Mouse (Mus musculus): ENCODE results near the gene Skap2. TPM values are rescaled to one million over a fixed set of nuclear protein-coding genes. Genes with fewer than 3 reads are reported as not detected.

The Skap2 gene
- polyA plus RNA-seq, 1 experiment from 2014 or later, result 36.9 TPM

DNA sequence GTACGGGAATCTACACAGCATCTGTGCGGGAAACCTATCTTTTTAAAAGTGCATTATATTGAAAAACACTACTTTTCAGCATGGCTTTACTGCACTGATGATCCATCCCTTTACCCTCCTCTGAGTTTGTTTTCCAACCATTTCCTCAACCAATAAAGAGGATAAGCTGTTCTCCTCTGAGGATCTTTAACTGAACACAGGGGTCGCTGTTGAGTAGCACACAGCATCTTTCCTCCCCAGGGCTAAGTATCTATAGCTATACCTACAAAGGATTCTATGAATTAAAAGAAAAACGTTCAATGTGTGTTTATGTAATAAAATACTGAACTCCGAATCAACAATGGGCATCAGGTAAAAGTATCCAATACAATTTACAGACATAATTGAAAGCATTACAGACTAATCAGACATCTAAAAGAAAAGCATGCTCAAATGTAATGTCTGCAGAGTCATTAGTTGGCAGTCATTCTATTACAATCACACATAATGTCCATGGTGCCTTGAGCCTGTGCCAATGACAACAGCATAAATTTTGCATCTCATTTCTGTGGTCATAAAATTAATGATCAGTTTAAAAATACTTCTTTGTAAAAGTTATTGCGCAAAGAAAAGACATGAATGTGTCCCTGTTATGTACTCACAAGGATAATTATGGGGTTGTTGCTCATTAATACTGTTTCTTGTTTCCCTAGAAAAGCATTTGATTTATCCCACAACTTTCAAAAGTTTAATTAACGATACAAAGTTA, 13.8 kb downstream of the Skap2 start:
- 55% methylated on average over 7 of the region's 7 CpGs for WGBS
- Histone ChIP-seq H3K27ac (ENCODE audit: low read depth) (no peak overlapping the region), H3K4me1 (replicated peaks; ENCODE audit: control insufficient read depth, insufficient read depth, low read length) (no peaks in the 10 kb centered on the region), H3K4me2 (ENCODE audit: low read length) (no peak overlapping the region), H3K4me3 (ENCODE audit: low read depth, low read length) (no peak overlapping the region), H3K27me3 (replicated peaks; ENCODE audit: control insufficient read depth, insufficient read depth, low read length) (no peaks in the 10 kb centered on the region), H3K36me3 (ENCODE audit: control insufficient read depth, insufficient read depth, low read length) (no peaks in the 10 kb centered on the region), H3K9ac (ENCODE audit: low read length) (no peak overlapping the region), H3K9me3 (ENCODE audit: control insufficient read depth, low read length) (no peaks in the 10 kb centered on the region)
- no peak for ATAC-seq (replicated peaks; ENCODE audit: low FRiP score, low TSS enrichment, low read depth)
- DNase-seq (ENCODE audit: low spot score), result no peak

DNA sequence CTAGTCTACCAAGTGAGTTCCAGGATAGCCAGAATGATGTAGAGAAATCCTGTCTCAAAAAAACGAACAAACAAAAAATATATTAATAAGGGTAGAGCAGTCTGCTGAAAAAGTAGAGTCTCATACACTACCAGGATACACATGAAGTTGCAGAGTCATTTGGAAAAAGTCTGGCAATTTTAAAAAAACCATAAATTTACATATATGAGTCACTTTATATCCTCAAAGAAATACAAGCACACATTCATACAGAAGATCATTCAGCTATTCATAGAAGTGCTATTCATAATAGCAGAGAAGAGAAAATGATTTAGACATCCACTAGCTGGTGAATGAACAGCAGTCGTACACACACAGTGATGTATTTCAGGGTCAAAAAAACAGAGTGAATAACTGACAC, 24.4 kb downstream of the Skap2 start:
- Histone ChIP-seq H3K9ac (ENCODE audit: low read length) (no peak overlapping the region), H3K36me3 (ENCODE audit: control insufficient read depth, insufficient read depth, low read length) (no peaks in the 10 kb centered on the region), H3K4me3 (ENCODE audit: low read depth, low read length) (no peak overlapping the region), H3K4me1 (replicated peaks; ENCODE audit: control insufficient read depth, insufficient read depth, low read length) (peaks cover 2% of the 10 kb centered on the region; the same call in 1 of the 2 replicates), H3K27me3 (replicated peaks; ENCODE audit: control insufficient read depth, insufficient read depth, low read length) (no peaks in the 10 kb centered on the region), H3K27ac (ENCODE audit: low read depth) (no peak overlapping the region), H3K9me3 (ENCODE audit: control insufficient read depth, low read length) (no peaks in the 10 kb centered on the region), H3K4me2 (ENCODE audit: low read length) (no peak overlapping the region)
- DNase-seq (ENCODE audit: low spot score) (no peak), ATAC-seq (replicated peaks; ENCODE audit: low FRiP score, low TSS enrichment, low read depth) (no peak)
- WGBS, result 86% methylated on average over 2 of the region's 2 CpGs

DNA sequence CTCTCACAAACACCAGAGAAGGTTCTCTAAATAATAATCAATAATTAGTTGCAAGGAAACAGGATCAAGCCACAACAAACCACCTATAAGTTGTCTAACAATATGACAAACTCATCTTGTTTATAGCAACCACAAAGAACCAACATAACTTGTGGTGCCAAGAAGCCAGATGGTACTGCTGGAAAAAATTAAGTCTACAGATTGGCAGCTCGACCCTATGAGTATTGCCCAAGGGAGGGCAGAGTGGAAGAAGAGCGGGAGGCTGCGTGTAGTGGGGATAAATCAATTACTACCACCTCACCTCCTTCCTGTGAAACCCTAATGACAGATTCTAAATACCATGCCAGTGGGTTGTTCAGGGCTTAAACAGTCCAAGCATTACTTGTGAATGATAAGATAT, 34.7 kb downstream of the Skap2 start:
- Histone ChIP-seq H3K9me3 (ENCODE audit: control insufficient read depth, low read length) (no peaks in the 10 kb centered on the region), H3K27me3 (replicated peaks; ENCODE audit: control insufficient read depth, insufficient read depth, low read length) (no peaks in the 10 kb centered on the region), H3K4me3 (ENCODE audit: low read depth, low read length) (no peak overlapping the region), H3K4me2 (ENCODE audit: low read length) (no peak overlapping the region), H3K27ac (ENCODE audit: low read depth) (no peak overlapping the region), H3K36me3 (ENCODE audit: control insufficient read depth, insufficient read depth, low read length) (no peaks in the 10 kb centered on the region), H3K4me1 (replicated peaks; ENCODE audit: control insufficient read depth, insufficient read depth, low read length) (peaks cover 4% of the 10 kb centered on the region; the same call in 1 of the 2 replicates), H3K9ac (ENCODE audit: low read length) (no peak overlapping the region)
- ATAC-seq (replicated peaks; ENCODE audit: low FRiP score, low TSS enrichment, low read depth) (no peak), DNase-seq (ENCODE audit: low spot score) (no peak)
- 68% methylated on average over 3 of the region's 3 CpGs for WGBS

DNA sequence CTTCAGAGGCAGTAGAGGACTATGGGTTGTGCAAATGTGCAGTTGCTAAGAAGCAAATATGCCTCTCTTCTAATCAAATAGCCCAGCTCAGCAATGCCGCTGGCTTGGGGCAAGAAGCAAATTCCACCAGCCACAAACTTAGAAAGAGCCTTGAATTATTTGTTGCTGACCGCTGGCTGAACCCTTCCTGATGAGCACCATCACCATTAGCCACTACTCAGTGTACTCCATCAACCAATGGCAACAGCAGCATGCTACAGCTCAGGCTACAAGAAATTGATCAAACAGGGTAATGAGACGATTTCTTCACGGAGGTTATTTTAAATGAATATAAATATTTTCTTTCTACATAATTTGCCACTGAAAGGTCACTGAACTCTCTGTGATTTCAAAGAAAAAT, 36.6 kb downstream of the Skap2 start:
- H3K4me2 ChIP-seq (ENCODE audit: low read length), result no peak overlapping the region
- H3K4me1 ChIP-seq (replicated peaks; ENCODE audit: control insufficient read depth, insufficient read depth, low read length), result peaks cover 4% of the 10 kb centered on the region; the same call in 1 of the 2 replicates
- DNase-seq (ENCODE audit: low spot score) (no peak), ATAC-seq (replicated peaks; ENCODE audit: low FRiP score, low TSS enrichment, low read depth) (0 out of 2 replicates have a peak, but pooled peaks have one; percentile 43)
- no peaks in the 10 kb centered on the region for H3K9me3 ChIP-seq (ENCODE audit: control insufficient read depth, low read length)
- no peak overlapping the region for H3K9ac ChIP-seq (ENCODE audit: low read length)
- WGBS, result 26% methylated on average over 4 of the region's 4 CpGs
- no peak overlapping the region for H3K27ac ChIP-seq (ENCODE audit: low read depth)
- H3K36me3 ChIP-seq (ENCODE audit: control insufficient read depth, insufficient read depth, low read length), result no peaks in the 10 kb centered on the region
- no peaks in the 10 kb centered on the region for H3K27me3 ChIP-seq (replicated peaks; ENCODE audit: control insufficient read depth, insufficient read depth, low read length)
- H3K4me3 ChIP-seq (ENCODE audit: low read depth, low read length), result no peak overlapping the region

DNA sequence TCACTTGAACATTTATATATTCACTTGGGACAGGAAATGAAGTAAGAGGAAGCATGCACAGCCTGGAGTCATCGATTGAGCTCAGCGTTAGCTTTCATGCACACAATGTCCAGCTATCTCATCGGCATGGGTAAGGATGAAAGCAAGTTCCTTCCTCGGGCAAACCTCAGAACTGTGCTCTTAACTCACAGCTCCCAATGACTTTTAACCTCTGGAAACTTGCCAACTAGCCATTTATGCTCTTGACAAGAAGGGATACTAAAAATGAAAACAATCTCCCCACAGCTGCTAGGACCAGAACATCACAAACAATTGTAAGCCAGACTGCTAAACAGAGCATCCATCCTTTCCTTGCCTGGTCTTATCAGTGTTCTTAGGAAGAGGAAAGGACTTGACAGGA, 53.4 kb downstream of the Skap2 start:
- no peaks in the 10 kb centered on the region for H3K9me3 ChIP-seq (ENCODE audit: control insufficient read depth, low read length)
- no peak for DNase-seq (ENCODE audit: low spot score)
- H3K27ac ChIP-seq (ENCODE audit: low read depth), result no peak overlapping the region
- no peak overlapping the region for H3K9ac ChIP-seq (ENCODE audit: low read length)
- no peaks in the 10 kb centered on the region for H3K36me3 ChIP-seq (ENCODE audit: control insufficient read depth, insufficient read depth, low read length)
- 31% methylated on average over 4 of the region's 4 CpGs for WGBS
- H3K4me2 ChIP-seq (ENCODE audit: low read length), result no peak overlapping the region
- H3K4me3 ChIP-seq (ENCODE audit: low read depth, low read length), result no peak overlapping the region
- no peaks in the 10 kb centered on the region for H3K27me3 ChIP-seq (replicated peaks; ENCODE audit: control insufficient read depth, insufficient read depth, low read length)
- no peaks in the 10 kb centered on the region; the same call in 1 of the 2 replicates for H3K4me1 ChIP-seq (replicated peaks; ENCODE audit: control insufficient read depth, insufficient read depth, low read length)
- no peak for ATAC-seq (replicated peaks; ENCODE audit: low FRiP score, low TSS enrichment, low read depth)

DNA sequence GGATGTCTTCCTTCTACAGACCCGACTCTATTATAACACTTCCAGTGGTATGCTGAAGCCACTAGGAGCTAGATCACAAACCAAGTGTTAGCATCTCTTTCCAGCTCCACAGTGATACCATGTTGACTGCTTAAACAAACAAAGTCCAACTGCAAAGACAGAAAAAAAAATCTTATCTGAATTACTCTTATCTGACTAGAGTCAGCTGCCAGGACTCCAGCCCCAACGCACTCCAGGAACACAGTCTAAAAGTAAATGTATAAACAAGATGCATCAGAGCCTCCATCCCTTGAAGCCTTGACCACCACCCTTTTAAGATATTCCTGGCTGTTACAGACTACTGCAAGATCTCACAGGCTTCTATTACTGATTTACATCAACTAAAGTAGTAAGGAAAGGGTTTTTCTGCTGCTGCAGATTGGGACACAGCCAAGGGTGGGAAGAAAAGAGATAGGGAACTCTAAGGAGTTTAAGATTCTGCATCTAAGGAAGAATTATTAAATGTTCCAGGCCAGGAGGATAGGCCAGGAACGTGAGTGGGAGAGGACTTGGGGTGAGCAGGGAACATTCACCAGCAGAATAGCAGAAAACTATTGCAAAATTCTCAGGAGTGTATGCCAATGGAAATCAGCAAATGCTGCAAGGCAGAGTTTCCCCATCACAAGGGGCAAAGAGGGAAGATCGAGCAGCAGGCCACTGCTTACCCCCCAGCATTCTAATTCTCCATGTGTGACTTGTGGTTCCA, 56.1 kb downstream of the Skap2 start:
- H3K27ac ChIP-seq (ENCODE audit: low read depth), result no peak overlapping the region
- no peak for ATAC-seq (replicated peaks; ENCODE audit: low FRiP score, low TSS enrichment, low read depth)
- H3K4me3 ChIP-seq (ENCODE audit: low read depth, low read length), result no peak overlapping the region
- H3K27me3 ChIP-seq (replicated peaks; ENCODE audit: control insufficient read depth, insufficient read depth, low read length), result no peaks in the 10 kb centered on the region
- no peaks in the 10 kb centered on the region for H3K9me3 ChIP-seq (ENCODE audit: control insufficient read depth, low read length)
- no peak overlapping the region for H3K9ac ChIP-seq (ENCODE audit: low read length)
- no peak overlapping the region for H3K4me2 ChIP-seq (ENCODE audit: low read length)
- no peaks in the 10 kb centered on the region; the same call in 1 of the 2 replicates for H3K4me1 ChIP-seq (replicated peaks; ENCODE audit: control insufficient read depth, insufficient read depth, low read length)
- no peak for DNase-seq (ENCODE audit: low spot score)
- H3K36me3 ChIP-seq (ENCODE audit: control insufficient read depth, insufficient read depth, low read length), result no peaks in the 10 kb centered on the region
- WGBS, result 45% methylated on average over 4 of the region's 4 CpGs

GRCm38 (mm10) chr6:51947661-51948060, 64.7 kb downstream of the Skap2 start:
- Histone ChIP-seq H3K36me3 (ENCODE audit: control insufficient read depth, insufficient read depth, low read length) (no peaks in the 10 kb centered on the region), H3K4me2 (ENCODE audit: low read length) (no peak overlapping the region), H3K27ac (ENCODE audit: low read depth) (no peak overlapping the region), H3K4me1 (replicated peaks; ENCODE audit: control insufficient read depth, insufficient read depth, low read length) (no peaks in the 10 kb centered on the region; the same call in 1 of the 2 replicates), H3K27me3 (replicated peaks; ENCODE audit: control insufficient read depth, insufficient read depth, low read length) (no peaks in the 10 kb centered on the region), H3K9me3 (ENCODE audit: control insufficient read depth, low read length) (no peaks in the 10 kb centered on the region), H3K9ac (ENCODE audit: low read length) (no peak overlapping the region), H3K4me3 (ENCODE audit: low read depth, low read length) (no peak overlapping the region)
- ATAC-seq (replicated peaks; ENCODE audit: low FRiP score, low TSS enrichment, low read depth) (no peak), DNase-seq (ENCODE audit: low spot score) (no peak)

GRCm38 (mm10) chr6:51944916-51945315, 67.4 kb downstream of the Skap2 start:
- H3K9ac ChIP-seq (ENCODE audit: low read length), result no peak overlapping the region
- DNase-seq (ENCODE audit: low spot score) (no peak), ATAC-seq (replicated peaks; ENCODE audit: low FRiP score, low TSS enrichment, low read depth) (no peak)
- no peak overlapping the region for H3K4me2 ChIP-seq (ENCODE audit: low read length)
- H3K4me1 ChIP-seq (replicated peaks; ENCODE audit: control insufficient read depth, insufficient read depth, low read length), result no peaks in the 10 kb centered on the region; the same call in 1 of the 2 replicates
- no peaks in the 10 kb centered on the region for H3K27me3 ChIP-seq (replicated peaks; ENCODE audit: control insufficient read depth, insufficient read depth, low read length)
- no peak overlapping the region for H3K27ac ChIP-seq (ENCODE audit: low read depth)
- no peak overlapping the region for H3K4me3 ChIP-seq (ENCODE audit: low read depth, low read length)
- H3K9me3 ChIP-seq (ENCODE audit: control insufficient read depth, low read length), result no peaks in the 10 kb centered on the region
- WGBS, result 71% methylated on average over 2 of the region's 2 CpGs
- H3K36me3 ChIP-seq (ENCODE audit: control insufficient read depth, insufficient read depth, low read length), result no peaks in the 10 kb centered on the region

Data from intestine, embryonic 14.5 days (tissue).